Mouse (Mus musculus) ovary, adult 10 weeks (tissue): ENCODE measurements around the gene Oprm1. TPM values are rescaled to one million over a fixed set of nuclear protein-coding genes. Genes with fewer than 3 reads are reported as not detected.

Source experiments
- polyA plus RNA-seq: library from polyadenylated mRNA; stranded (reverse); fragments of 350-450 nt; fragmentation: Illumina TruSeq; extraction: RNeasy Lipid Tissue Mini Kit (QIAGEN cat#74804); gene quantifications from one replicate; pipeline ENCODE4 v1.2.3, GENCODE M21; 2014

Gene Oprm1
- polyA plus RNA-seq, result not detected

DNA sequence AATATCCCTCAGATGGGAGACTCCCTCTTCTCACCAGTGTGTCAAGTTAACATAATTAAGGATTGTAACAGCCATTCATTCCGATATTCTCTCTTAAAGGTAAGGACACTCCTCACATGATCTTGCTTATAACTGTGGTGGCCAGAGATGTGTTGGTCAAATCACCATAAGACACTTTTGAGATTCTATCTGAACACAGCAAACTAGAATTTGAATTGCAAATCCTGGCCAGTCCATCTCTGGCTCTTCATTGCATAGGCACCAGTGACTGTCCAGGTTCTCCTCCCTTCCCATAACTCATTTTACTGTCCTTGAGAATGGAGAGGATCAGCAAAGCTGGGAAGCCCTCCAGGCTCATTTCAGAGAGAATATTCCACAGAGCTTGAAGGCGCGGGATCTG lies at the start of gene Oprm1:
TSS of gene Oprm1 (plus strand) at position 301 of the 400 bp plus-strand sequence.

DNA sequence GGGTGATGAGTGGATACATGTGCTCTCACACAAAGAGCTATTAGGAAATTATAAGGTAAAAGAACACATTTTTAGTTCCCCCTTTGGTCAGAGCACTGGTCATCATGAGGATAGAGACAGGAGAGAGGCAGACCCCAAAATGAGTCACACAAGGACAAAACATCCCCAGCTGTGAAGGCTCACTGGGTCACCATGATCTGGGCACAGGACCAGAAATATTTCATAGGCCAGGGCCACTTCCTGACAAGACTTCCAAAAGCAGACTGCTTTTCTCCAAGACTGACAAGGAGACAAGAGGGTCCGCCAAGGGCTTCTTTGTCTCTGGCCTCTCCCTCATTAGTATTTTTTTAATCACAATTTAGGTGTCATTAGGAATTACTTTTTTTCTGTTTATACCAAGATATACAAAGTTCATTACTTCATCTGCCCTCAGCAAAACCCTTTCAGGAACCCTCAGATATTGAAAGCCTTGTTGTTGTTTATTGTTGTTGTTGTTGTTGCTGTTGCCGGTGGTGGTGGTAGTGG lies 3.0 kb downstream of the Oprm1 start, which contains the start of gene Gm10945:
TSS of gene Gm10945 (minus strand) at position 475 of the 525 bp plus-strand sequence.

DNA sequence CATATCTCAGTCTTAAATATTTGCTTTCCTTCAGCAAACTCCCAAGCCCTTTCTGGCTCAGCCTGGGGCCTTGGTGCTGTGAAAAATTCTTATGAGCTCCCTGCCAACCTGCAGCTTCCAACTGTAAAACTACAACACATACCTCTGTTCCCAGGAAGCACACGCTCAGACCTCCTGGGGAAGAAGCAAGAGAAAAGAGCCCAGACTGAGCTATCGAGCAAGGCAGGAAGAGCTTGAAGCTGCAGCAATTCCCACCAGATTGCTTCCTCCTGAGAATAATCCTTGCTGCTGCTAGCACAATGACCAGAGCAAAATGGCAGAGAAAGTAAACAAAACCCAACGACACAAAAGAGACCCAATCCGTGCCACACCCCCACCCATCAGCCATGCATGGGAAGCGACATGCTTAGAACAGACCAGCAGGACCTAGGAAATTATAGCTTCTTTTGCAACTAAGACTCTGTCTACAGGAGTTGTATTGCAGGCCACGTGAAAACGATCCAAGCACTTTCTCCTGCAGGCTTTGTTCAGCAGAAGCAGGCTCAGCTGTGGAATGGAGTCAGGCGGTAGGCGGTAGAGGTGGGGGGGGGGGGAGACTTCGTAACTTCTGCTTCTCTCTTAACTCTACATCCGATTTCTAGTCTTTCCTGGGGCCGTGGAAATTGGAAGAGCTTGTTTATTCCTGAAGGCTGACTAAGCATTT lies 294.2 kb downstream of the Oprm1 start, which contains the start of gene Ipcef1:
TSS of gene Ipcef1 (minus strand) at position 164 of the 703 bp plus-strand sequence.

Other genes starting within 250 kb of the Oprm1 start
- not detected for gene Gm10945, start 3.3 kb downstream of the Oprm1 start, polyA plus RNA-seq